Mouse (Mus musculus) hindbrain, embryonic 13.5 days (tissue): Measurements from ENCODE around the gene Wrap53. TPM values are rescaled to one million over a fixed set of nuclear protein-coding genes. Genes with fewer than 3 reads are reported as not detected.

Experiments used
- ATAC-seq: fragments of 200-750 bp; cut with Nextera tagmentation; 2 replicates; pipeline ENCODE4 v1.8.0; 2017; ENCODE audit warnings: moderate TSS enrichment; ENCODE audit not compliant: low FRiP score
- H3K27ac ChIP-seq: fragments of 300-500 bp; sonication (generic); 2 replicates; pipeline ENCODE4 v1.5.1; 2015; ENCODE audit warnings: inconsistent platforms, mild to moderate bottlenecking, moderate library complexity
- H3K27me3 ChIP-seq: fragments of 300-500 bp; sonication (generic); 2 replicates; pipeline ENCODE4 v1.6.1; 2015; ENCODE audit warnings: mild to moderate bottlenecking, inconsistent platforms
- H3K36me3 ChIP-seq: fragments of 300-500 bp; sonication (generic); 2 replicates; pipeline ENCODE4 v1.6.1; 2015; ENCODE audit warnings: mild to moderate bottlenecking, inconsistent platforms
- H3K4me1 ChIP-seq: fragments of 300-500 bp; sonication (generic); replicated peaks from 2 replicates; pipeline ENCODE4 v1.6.1; 2015; ENCODE audit warnings: inconsistent platforms
- H3K4me2 ChIP-seq: fragments of 300-500 bp; sonication (generic); 2 replicates; pipeline ENCODE4 v1.6.1; 2015; ENCODE audit warnings: inconsistent platforms, mild to moderate bottlenecking, moderate library complexity
- H3K4me3 ChIP-seq: fragments of 300-500 bp; sonication (generic); 2 replicates; pipeline ENCODE4 v1.5.1; 2015; ENCODE audit warnings: mild to moderate bottlenecking, inconsistent platforms
- H3K9ac ChIP-seq: fragments of 300-500 bp; sonication (generic); 2 replicates; pipeline ENCODE4 v1.6.1; 2015; ENCODE audit warnings: mild to moderate bottlenecking, inconsistent platforms
- H3K9me3 ChIP-seq: fragments of 300-500 bp; sonication (generic); 2 replicates; pipeline ENCODE4 v1.6.1; 2016; ENCODE audit warnings: inconsistent platforms
- WGBS: fragments of 180-500 bp; shearing (Covaris S2); methylation state at CpG from one replicate; pipeline ENCODE4 v1.1.7; 2015; 5-methylcytosine and 5-hydroxymethylcytosine counted together
- polyA plus RNA-seq: library from polyadenylated mRNA; unstranded; fragments of >200 nt; fragmentation: Nextera tagmentation; extraction: Ambion mirVana; gene quantifications from 2 replicates; pipeline ENCODE4 v1.2.1, GENCODE M21; 2015

Gene Wrap53
- polyA plus RNA-seq, 1 experiment from 2014 or later: 24.2 TPM

DNA sequence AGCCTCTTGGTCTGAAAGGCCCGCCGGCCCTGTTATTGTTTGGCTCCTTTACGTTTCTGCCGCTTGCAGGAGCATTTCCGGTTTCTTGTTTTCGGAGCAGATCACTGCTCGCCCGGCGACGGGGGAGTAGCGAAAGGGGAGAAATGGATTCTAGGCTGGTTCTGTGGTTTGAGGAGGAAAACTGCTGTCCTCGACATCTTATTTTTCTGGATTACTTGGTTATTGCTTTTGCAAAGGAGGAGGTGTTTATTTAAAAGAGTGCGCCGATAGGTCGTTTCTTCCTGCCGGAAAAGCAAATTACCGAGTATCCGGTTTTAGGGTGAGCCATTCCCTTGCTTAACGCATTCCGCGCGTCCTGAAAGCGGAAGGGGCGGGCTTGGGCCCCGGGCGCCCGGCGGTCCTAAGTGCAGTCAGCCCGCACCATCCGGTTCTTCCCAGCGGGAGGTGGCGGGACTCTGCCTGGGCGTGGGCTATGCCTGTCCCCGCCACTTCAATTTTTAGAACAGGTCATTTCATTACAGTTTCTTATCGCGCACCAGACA lies 1.2 kb upstream of the Wrap53 start:
- H3K9me3 ChIP-seq: no peaks in the 10 kb centered on the region
- H3K4me1 ChIP-seq: peaks cover 37% of the 10 kb centered on the region
- peak overlapping the region; percentile 89 for H3K9ac ChIP-seq
- H3K27me3 ChIP-seq: no peaks in the 10 kb centered on the region
- ATAC-seq: peak; percentile 77
- WGBS: under 1% methylated on average over 36 of the region's 36 CpGs
- peak overlapping the region; percentile 81 for H3K4me2 ChIP-seq
- H3K27ac ChIP-seq: peak overlapping the region; percentile 93
- H3K4me3 ChIP-seq: peak overlapping the region; percentile 85
- H3K36me3 ChIP-seq: no peaks in the 10 kb centered on the region

DNA sequence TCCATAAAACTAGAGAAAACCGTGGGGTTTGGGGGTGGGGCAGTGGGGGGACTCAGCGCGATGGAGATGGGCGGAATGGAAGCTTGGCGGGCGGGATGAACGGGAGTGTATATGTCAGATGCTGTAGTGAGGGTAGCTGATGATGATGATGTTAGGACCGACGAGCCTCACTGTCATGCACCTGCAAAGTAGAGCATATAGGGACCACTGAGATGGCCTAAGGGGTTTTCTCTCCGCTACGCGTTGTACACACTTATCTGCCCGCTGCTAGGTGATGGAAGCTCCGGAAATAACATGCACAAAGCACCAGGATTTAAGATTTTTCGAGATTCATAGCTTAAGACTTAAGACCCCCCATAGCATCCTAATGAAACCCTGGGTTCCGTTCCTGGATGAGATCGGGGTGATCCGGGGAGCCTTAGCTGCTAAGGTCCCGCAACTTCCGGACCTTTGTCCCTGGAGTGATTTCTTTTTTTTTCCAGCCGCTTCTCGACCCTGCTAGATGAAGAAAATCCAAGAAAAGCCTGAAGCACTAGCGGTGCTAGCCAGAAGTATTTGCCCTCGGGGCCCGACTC lies 604 bp upstream of the Wrap53 start:
- Histone ChIP-seq H3K4me2 (peak overlapping the region; percentile 81), H3K36me3 (no peaks in the 10 kb centered on the region), H3K9ac (peak overlapping the region; percentile 89), H3K4me1 (peaks cover 41% of the 10 kb centered on the region), H3K9me3 (no peaks in the 10 kb centered on the region), H3K4me3 (peak overlapping the region; percentile 85), H3K27ac (peak overlapping the region; percentile 93), H3K27me3 (no peaks in the 10 kb centered on the region)
- peak; percentile 9 for ATAC-seq
- WGBS: under 1% methylated on average over 25 of the region's 25 CpGs

DNA sequence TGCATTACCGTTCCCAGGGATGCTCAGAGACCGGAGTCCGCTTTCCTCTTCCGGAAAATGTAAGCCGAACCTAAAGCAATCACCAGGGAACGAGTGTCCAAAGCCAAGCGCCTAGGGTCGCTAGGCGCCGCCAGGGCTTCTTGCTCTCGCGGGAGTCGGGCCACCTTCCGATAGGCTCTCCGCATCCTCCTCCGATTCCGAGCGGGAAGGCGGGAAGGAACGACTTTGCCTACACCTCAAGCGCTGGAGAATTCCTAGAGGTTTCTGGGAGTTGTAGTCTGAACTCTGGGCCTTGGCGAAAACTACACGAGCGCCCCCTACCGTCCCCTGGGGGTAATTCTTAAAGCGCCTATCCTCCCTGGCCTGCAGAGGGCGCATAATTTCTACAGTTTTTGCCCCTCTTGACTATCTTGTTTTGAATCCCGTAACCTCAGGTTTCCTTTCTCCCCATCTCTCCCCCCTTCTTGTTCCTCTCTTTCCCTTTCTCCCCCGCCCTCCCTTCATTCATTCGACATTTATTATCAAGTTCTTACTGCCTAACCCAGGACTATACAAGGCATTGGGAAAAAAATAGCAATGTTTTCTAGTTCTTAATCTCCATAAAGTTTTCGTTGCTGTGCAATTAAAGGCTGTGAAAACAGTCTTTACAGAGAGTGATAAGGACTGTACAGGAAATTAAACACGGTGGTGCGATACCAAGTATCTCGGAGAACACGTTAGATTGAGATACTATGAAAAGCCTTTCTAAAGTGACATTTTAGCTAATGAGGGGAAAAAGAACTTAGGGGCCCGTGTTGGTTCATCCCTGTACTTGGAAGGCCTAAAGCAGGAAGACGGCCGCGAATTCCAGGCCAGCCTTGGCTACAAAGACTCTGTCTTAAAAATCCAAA lies 682 bp downstream of the Wrap53 start:
- Histone ChIP-seq H3K4me1 (peaks cover 53% of the 10 kb centered on the region), H3K27me3 (no peaks in the 10 kb centered on the region), H3K9me3 (no peaks in the 10 kb centered on the region), H3K4me2 (peak overlapping the region; percentile 91), H3K27ac (peak overlapping the region; percentile 93), H3K36me3 (0 out of 2 replicates have a peak, but pooled peaks cover 6% of the 10 kb centered on the region), H3K4me3 (peak overlapping the region; percentile 85), H3K9ac (peak overlapping the region; percentile 90)
- WGBS: 3% methylated on average over 39 of the region's 39 CpGs
- ATAC-seq: peak; percentile 87

DNA sequence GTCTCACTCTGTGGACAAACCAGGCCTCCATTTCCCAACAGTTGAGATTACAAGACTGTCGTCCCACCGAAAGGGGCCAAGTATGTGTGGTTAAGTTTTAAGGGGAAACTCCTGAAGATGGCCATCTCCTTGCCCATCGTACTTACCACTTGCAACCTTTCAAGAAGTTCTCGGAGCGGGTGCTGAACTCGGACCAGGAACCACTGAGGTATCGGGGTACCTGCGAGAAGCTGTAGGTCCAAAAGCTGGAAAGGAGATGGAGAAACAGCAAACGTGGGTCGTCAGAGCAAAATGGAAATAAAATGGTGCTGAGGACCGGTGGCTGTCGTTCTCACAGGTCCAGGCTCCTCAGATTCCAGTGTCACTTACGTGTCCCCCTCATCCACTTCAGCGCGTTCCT lies 1.8 kb downstream of the Wrap53 start:
- Histone ChIP-seq H3K36me3 (0 out of 2 replicates have a peak, but pooled peaks cover 12% of the 10 kb centered on the region), H3K4me2 (peak overlapping the region; percentile 91), H3K4me1 (peaks cover 53% of the 10 kb centered on the region), H3K4me3 (peak overlapping the region; percentile 85), H3K27ac (no peak overlapping the region), H3K9ac (peak overlapping the region; percentile 90), H3K9me3 (no peaks in the 10 kb centered on the region), H3K27me3 (no peaks in the 10 kb centered on the region)
- WGBS: 14% methylated on average over 15 of the region's 15 CpGs
- no peak for ATAC-seq

DNA sequence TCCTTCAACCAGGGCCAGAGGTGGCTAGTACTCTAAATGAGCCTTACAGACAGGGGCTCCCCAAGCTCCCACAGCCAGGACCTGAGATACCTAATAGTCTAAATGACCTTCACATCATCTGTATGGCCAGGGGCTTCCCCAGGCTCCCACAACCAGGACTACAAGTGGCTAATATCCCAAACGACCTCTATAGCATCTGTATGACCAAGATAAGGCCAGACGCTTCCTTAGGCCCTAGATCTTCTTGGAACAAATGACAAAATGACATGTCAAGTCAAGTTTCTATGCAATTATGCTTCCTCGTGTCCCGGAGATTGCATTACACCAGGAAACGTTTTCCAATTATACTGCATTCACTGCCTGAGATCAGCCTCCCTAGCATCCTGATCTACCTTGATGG lies 3.7 kb downstream of the Wrap53 start:
- no peaks in the 10 kb centered on the region for H3K9me3 ChIP-seq
- no peak overlapping the region for H3K4me3 ChIP-seq
- H3K4me1 ChIP-seq: peaks cover 41% of the 10 kb centered on the region
- H3K27me3 ChIP-seq: no peaks in the 10 kb centered on the region
- H3K9ac ChIP-seq: no peak overlapping the region
- H3K27ac ChIP-seq: no peak overlapping the region
- H3K36me3 ChIP-seq: peaks cover 30% of the 10 kb centered on the region
- WGBS: 80% methylated on average over 5 of the region's 5 CpGs
- H3K4me2 ChIP-seq: no peak overlapping the region
- ATAC-seq: no peak

DNA sequence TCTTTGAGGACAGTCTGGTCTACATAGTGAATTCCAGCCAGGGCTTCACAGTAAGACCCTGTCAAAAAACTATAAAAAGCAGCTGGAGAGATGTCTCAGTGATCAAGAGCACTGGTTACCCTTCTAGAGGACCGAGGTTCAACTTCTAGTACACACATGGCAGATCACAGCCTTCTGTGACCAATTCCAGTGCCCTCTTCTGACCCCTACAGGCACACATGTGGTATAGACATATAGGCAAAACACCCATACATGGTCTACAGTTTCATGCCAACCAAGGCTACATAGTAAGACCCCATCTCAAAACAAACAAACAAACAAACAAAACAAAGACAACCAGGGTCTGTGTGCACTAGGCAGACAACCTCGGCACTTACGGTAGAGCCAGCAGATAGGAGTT lies 4.8 kb downstream of the Wrap53 start:
- Histone ChIP-seq H3K27ac (no peak overlapping the region), H3K27me3 (no peaks in the 10 kb centered on the region), H3K36me3 (peaks cover 40% of the 10 kb centered on the region), H3K4me2 (no peak overlapping the region), H3K9ac (no peak overlapping the region), H3K9me3 (no peaks in the 10 kb centered on the region), H3K4me1 (peaks cover 41% of the 10 kb centered on the region), H3K4me3 (no peak overlapping the region)
- no peak for ATAC-seq
- 63% methylated on average over 3 of the region's 3 CpGs for WGBS

DNA sequence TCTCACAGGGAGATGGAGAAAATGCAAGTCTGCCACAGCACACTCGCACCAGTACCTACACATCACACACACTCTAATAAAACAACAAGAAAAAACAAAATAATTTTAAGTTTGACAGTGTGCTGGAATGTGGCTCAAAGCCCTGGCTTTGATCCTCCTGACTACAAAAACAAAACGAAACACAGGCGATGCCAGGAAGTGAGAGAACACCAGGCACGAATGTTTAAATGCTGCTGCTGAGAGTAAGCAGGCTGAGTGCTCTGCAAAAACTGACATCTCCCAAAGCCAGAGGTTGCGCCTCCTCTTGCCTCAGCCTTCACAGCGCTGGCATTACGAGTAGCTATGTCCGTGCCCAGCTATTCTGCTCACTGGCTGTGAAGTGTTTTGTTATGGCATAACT lies 14.9 kb downstream of the Wrap53 start:
- H3K36me3 ChIP-seq: peaks cover 54% of the 10 kb centered on the region
- WGBS: 83% methylated on average over 8 of the region's 8 CpGs
- ATAC-seq: no peak
- H3K27me3 ChIP-seq: no peaks in the 10 kb centered on the region
- no peak overlapping the region for H3K4me2 ChIP-seq
- H3K9ac ChIP-seq: no peak overlapping the region
- no peak overlapping the region for H3K27ac ChIP-seq
- H3K9me3 ChIP-seq: no peaks in the 10 kb centered on the region
- H3K4me1 ChIP-seq: peaks cover 20% of the 10 kb centered on the region
- H3K4me3 ChIP-seq: no peak overlapping the region

DNA sequence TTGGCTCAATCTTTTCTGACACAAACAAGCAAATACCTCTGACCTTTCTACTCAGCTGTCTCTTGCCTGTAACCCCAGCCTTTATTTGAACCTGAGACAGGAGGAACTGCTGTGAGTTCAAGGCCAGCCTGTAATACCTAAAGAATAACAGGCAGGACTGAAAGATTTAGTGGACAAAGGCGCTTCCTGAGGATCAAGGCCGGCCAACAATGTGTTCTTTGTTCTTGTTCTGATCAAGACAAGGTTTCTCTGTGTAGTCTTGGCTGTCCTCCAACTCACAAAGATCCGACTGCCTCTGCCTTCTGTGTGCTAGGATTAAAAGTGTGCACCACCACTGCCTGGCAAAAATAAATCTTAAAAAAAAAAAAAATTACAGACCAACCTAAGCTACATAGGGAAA lies 15.7 kb downstream of the Wrap53 start:
- Histone ChIP-seq H3K4me1 (peaks cover 24% of the 10 kb centered on the region), H3K4me2 (no peak overlapping the region), H3K36me3 (peaks cover 48% of the 10 kb centered on the region), H3K27ac (no peak overlapping the region), H3K4me3 (no peak overlapping the region), H3K27me3 (no peaks in the 10 kb centered on the region), H3K9ac (no peak overlapping the region), H3K9me3 (no peaks in the 10 kb centered on the region)
- ATAC-seq: no peak
- 54% methylated on average over 3 of the region's 3 CpGs for WGBS

DNA sequence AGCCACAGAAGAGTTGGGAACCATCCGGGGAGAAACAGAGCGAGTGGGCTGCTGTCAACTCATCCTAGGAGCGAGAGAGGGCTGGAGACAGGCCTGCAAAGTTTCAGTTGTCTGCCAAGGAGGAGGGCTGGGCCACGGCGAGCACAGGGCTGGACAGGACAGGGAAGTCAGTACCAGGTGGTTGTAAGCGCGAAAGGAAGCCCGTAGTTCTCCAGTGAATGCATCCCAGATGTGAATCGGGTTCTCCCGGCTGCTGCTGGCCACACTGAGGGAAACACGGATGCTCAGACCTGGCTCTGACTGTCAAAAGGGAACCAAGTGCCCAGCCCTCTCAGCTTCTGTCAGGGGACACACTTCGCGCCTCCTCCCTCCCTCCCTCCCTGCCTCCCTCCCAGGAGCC lies 16.7 kb downstream of the Wrap53 start:
- WGBS: 84% methylated on average over 13 of the region's 13 CpGs
- no peak overlapping the region for H3K4me3 ChIP-seq
- H3K4me2 ChIP-seq: no peak overlapping the region
- peaks cover 34% of the 10 kb centered on the region for H3K4me1 ChIP-seq
- no peak overlapping the region for H3K27ac ChIP-seq
- ATAC-seq: no peak
- H3K36me3 ChIP-seq: peaks cover 48% of the 10 kb centered on the region
- no peak overlapping the region for H3K9ac ChIP-seq
- H3K27me3 ChIP-seq: no peaks in the 10 kb centered on the region
- H3K9me3 ChIP-seq: no peaks in the 10 kb centered on the region

DNA sequence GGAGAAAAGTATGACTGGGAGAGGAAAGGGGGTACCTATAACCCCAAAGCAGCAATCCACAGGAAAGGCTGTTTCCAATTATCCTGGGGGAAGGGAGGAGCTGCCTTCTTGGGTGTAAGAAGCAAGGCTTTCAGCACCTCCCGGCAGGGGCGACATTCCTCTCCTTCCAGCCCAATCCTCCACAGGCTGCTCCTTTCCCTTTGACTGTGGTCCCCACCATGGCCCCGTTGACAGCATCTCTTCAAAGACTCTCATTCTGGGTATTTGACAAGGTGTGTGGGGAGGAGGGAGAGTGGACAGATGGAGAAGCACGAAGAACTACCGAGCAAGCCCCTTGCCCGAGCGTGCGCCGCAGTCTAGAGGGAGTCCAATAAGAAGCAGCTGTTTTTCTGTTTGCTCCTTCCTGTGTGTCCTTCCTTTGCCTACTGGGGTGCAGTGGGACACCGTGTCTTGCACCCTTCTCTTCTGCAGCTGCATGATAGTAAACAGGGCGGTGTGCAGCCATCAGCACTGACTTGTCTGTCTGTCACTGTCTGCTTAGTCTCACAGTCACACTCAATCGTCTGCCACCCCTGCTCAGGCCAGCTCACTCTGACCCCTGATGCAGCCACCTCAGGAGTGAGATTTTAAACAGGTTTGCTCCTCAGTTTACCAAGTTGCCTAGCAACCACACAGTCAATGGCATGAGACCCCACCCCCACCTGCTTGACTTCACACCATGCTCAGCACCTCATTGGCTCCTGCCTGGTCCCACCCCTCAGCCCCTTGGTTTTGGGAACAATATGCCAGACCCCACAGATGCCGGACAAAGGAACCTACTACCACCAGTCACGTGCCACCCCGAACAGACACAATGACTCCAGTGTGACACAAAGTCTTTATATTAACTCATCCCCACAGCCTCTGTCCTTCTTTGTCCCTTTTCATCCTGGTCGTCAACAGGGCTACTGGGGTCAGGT lies 18.9 kb downstream of the Wrap53 start:
- Histone ChIP-seq H3K27me3 (no peaks in the 10 kb centered on the region), H3K9ac (peak overlapping the region; percentile 98), H3K9me3 (no peaks in the 10 kb centered on the region), H3K4me3 (peak overlapping the region; percentile 90), H3K4me1 (peaks cover 56% of the 10 kb centered on the region), H3K36me3 (peaks cover 44% of the 10 kb centered on the region), H3K27ac (peak overlapping the region; percentile 91), H3K4me2 (peak overlapping the region; percentile 97)
- 0 out of 2 replicates have a peak, but pooled peaks have one; percentile 25 for ATAC-seq
- 7% methylated on average over 16 of the region's 16 CpGs for WGBS

DNA sequence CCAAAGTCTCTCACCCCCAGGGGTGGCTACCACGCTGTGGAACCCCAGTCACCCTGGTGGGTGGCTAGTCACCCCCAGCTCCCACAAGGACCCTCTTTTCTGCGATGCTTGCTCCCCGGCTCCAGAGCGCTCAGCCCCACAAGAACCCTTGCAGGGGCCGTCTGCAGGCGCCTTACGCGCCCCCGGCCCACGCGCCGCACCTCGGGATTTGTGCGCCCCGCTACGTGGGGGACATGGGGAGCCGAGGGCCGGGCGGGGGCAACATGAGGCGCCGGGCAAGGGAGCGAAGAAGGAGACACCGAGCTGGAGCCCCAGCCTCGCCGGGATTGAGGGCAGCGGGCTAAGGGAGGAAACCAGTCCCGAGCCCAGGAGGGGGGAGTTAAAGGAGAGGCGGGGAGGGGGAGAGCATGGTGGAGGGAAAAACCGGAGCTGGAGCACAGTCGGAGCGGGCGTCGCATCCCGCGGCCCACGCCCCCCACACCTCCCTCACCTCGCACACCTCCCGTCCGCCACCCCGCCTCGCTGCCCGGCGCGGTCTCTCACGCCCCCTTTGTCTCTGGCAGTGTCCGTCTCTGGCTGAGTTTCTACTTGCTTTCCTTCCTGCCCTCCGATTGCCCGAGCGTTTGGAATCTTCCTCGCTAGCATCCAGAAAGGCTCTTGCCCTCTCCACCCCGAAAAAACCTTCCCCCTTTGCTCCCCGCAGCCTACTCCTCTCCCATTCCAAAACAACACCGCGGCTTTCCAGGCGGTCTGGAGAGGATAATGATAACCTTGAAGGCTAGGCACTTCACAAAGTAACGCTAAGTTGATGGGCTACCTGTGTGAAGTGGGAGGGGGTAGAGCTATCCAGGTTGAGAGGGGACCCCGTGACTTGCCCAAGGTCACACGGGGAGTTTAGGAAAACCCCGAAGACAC lies 19.9 kb downstream of the Wrap53 start, which contains the start of gene Efnb3:
TSS of gene Efnb3 (minus strand) at position 355 of the 915 bp plus-strand sequence.
- under 1% methylated on average over 48 of the region's 59 CpGs for WGBS
- Histone ChIP-seq H3K27me3 (no peaks in the 10 kb centered on the region), H3K9ac (peak within 1 kb of the TSS; percentile 98), H3K36me3 (peaks cover 45% of the 10 kb centered on the region), H3K27ac (peak within 1 kb of the TSS; percentile 91), H3K4me1 (peaks cover 62% of the 10 kb centered on the region), H3K4me2 (peak within 1 kb of the TSS; percentile 97), H3K9me3 (no peaks in the 10 kb centered on the region), H3K4me3 (peak within 1 kb of the TSS; percentile 90)
- peak; percentile 49 for ATAC-seq
